Mouse (Mus musculus) induced T-regulatory cell, adult 2 months (primary cell): ENCODE data around the gene Bbs9.

Experiments
- DNase-seq: peaks from one replicate; pipeline ENCODE4 v3.0.0-alpha.2; 2012; ENCODE audit warnings: low read depth

Gene Bbs9

GRCm38 (mm10) chr9:22805981-22806380 is 330.5 kb downstream of the Bbs9 start:
- DNase-seq, result no peak

GRCm38 (mm10) chr9:22806494-22806893 is 331.0 kb downstream of the Bbs9 start:
- no peak for DNase-seq

- no peak for DNase-seq
Measured at GRCm38 (mm10) chr9:22807693-22808092, 332.2 kb downstream of the Bbs9 start.

- no peak for DNase-seq
Measured at GRCm38 (mm10) chr9:22809621-22810126, 334.2 kb downstream of the Bbs9 start.

GRCm38 (mm10) chr9:22810454-22810853 is 334.9 kb downstream of the Bbs9 start:
- DNase-seq, result no peak

- no peak for DNase-seq
Measured at GRCm38 (mm10) chr9:22811931-22812330, 336.4 kb downstream of the Bbs9 start.

- no peak for DNase-seq
Measured at GRCm38 (mm10) chr9:22814407-22815092, 339.0 kb downstream of the Bbs9 start.

GRCm38 (mm10) chr9:22815093-22815458 is 339.6 kb downstream of the Bbs9 start:
- DNase-seq, result no peak

GRCm38 (mm10) chr9:22819539-22819938 is 344.0 kb downstream of the Bbs9 start:
- no peak for DNase-seq

GRCm38 (mm10) chr9:22820646-22821185 is 345.2 kb downstream of the Bbs9 start:
- no peak for DNase-seq

GRCm38 (mm10) chr9:22822770-22823169 is 347.3 kb downstream of the Bbs9 start:
- no peak for DNase-seq

- no peak for DNase-seq
Measured at GRCm38 (mm10) chr9:22823856-22824255, 348.3 kb downstream of the Bbs9 start.

GRCm38 (mm10) chr9:22824910-22825309 is 349.4 kb downstream of the Bbs9 start:
- no peak for DNase-seq

GRCm38 (mm10) chr9:22826571-22826990 is 351.1 kb downstream of the Bbs9 start:
- DNase-seq, result no peak

GRCm38 (mm10) chr9:22827176-22827770 is 351.8 kb downstream of the Bbs9 start:
- DNase-seq, result no peak

GRCm38 (mm10) chr9:22829212-22829960 is 353.9 kb downstream of the Bbs9 start:
- DNase-seq, result no peak

GRCm38 (mm10) chr9:22834994-22835512 is 359.5 kb downstream of the Bbs9 start:
- no peak for DNase-seq

GRCm38 (mm10) chr9:22837000-22837399 is 361.5 kb downstream of the Bbs9 start:
- no peak for DNase-seq

- DNase-seq, result no peak
Measured at GRCm38 (mm10) chr9:22837702-22838210, 362.2 kb downstream of the Bbs9 start.

- DNase-seq, result no peak
Measured at GRCm38 (mm10) chr9:22846048-22846447, 370.5 kb downstream of the Bbs9 start.

GRCm38 (mm10) chr9:22846783-22847182 is 371.3 kb downstream of the Bbs9 start:
- peak; percentile 9 for DNase-seq

- DNase-seq, result no peak
Measured at GRCm38 (mm10) chr9:22848800-22849199, 373.3 kb downstream of the Bbs9 start.
